Mouse (Mus musculus) layer of hippocampus, adult 9-10 months (tissue): ENCODE results near the gene Ccdc85c.

Experiments used
- DNase-seq: peaks from one replicate; pipeline ENCODE4 v3.0.0; 2022; ENCODE audit warnings: low spot score

Gene Ccdc85c

DNA sequence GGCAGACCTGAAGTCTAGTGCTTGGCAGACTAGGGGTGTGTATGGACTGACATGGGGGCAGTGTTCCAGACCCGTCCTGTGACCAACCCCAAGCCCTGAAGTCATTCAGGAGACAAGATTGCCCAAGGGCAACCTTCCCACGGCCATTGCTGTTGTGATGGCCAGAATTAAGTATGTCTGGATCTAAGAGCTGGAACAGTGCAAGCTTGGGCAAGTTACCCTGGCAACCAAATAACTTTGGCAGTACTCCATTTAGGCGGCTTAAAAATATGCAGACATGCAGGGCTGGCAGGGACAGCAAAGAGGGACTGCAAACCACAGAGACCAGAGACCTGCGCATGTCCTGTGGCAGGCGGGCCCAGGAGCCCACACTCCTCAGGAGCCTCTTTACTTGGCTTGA is 35.8 kb downstream of the Ccdc85c start:
- peak; percentile 62 for DNase-seq

DNA sequence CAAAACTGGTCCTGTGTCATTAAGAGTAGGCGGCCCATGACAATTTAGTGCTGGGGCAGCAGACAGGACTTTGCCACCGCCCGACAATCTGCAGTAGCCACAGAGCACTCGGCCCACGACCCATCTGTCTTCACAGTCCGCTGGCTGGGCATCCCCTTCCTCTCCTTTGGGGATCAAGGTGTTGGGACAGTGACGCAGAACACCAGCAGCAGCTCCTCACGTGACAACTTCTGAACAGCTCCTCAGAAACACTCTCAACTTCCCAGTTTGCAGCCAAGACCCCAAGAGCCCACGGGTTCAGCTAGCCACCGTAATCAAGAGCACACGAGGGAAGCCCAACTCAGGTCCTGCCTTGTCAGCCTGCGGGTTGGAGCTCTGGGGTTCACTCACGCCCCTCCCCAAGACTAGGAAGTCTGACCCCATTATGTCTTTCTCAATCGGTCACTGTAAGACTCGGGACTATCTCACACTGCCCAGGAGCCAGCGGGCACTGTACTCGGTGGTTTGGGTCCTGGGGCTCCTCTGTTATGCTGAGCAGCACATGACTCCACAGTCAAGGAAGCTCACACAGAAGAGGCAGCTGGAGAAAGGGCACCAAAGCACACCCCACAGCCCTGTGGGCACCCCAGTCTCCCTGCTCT is 36.7 kb downstream of the Ccdc85c start:
- DNase-seq, result no peak

DNA sequence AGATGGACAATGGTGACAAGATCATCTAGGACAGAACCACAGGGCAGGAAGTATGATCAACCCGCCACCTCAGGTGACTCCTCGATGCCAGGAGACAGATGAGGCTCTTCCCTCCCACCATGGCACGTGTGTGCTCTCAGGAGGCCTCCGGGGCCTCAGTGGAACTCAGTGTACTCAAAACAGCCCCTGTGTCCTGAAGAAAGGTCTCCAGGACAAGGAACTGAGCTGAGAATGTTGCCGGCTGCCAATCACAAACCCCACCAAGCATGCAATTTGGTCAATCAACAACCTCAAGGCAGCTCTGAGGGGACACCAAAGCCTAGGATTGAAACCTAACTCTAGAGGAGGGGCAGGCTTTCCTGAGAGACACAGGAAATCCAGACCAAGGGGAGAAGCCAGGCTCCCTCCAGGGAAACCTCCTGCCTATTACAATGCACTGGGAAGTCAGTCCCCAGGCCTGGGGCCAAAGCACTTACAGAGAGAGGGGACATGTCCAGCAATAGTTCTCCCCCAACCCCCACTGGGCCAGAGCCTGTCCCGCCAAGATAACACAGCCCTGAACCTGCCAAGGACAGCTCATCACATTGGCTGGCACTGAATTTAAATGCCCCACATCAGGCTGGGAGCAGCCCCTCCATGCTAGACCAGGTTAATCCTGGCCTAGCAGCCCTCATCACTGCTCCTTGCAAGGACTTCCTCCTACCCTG is 37.8 kb downstream of the Ccdc85c start:
- DNase-seq, result no peak

DNA sequence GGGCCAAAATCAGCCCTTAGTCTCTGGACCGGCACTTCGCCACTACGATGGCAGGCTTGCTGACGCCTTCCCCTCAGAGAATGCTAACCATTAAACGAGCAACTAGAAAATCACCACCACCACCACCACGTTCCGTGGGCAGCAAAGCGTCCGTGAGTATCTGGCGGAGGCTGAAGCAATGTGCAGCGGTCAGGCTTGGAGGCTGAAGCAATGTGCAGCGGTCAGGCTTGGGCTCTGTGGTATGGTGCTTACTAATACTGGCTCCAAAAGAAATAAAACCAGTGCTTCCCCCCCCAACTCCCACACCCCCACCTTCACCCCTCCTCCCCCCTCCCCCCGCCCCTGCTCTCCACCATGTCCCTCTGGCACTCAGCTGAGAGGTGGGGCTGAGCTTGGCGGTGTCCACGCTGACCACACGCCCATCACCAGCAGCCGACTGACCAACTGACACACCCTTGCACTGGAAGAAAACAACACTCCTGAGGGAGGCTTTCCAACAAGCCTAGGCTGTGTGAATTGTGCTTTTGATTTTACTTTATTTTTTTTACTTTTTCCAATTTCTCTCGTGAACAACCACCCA is 39.2 kb downstream of the Ccdc85c start:
- no peak for DNase-seq

DNA sequence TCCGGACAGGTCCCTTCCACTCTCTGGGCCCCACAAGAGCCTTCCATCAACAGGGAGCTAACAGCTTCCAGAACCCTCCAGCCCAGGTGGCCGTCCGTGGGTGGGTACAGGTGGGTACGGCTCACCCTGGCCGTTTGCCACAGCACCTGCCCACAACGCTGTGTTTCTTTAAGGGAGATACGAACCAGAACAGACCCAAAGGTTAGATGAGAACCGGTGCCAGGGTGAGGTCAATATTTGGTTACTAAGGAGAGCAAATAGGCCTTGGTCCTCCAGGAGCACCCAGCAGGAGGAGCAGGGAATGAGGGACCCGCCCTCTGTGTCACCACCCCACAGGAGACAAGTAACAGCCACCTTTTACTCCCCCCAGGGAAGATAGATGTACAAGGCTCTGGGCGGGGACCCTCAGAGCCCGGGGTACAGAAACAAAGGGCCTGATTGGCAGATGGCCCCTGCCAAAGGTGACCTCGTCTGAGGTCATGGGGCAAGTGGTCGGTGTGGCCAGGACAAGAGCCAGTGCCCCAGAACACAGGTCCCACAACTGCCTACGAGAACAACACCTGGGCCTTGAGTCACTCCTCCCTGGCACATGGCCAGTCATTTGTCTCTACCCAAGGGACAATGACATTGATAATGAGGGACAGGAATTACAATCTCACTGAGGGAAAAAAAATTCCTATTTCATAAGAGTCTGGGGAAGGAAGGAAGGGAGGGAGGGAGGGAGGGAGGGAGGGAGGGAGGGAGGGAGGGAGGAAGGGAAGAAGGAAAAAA is 40.2 kb downstream of the Ccdc85c start:
- DNase-seq, result no peak

DNA sequence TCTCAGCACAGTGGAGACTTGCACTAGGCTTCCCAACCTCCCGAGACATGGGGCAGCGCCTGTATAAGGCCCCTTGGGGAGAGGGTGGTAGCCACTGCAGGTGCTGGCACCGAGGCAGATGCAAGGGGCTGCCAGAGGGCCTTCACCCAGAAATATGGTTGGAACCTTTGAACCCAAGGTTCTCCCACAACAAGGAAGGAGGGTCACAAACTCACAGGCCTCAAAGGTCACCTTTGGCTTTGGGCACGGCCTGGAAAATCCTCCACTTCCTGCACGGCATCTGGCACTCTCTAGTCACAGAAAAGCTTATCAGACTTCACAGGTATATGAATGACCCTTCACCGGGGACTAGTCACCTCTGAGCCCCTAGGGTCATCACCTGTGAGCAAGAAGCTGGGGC is 41.5 kb downstream of the Ccdc85c start:
- no peak for DNase-seq

DNA sequence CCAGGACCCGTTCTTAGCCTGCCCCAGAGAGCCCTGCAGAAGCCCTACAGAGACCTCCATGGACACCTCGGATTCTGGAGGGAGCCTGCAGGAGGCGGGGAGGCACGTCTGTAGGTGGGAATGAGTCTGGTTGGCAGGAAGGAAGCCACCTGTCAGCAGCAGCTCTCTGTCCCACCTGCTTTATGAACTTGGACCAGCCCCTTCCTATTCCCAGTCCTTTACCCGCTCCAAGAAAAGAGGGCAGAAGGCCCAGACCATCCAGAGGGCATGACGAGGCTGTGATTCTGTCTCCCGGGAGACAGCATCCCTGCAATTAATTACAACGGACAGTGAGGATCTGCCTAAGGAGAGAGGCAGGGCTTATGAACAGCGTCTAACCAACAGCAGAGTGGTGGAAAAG is 43.3 kb downstream of the Ccdc85c start:
- no peak for DNase-seq

DNA sequence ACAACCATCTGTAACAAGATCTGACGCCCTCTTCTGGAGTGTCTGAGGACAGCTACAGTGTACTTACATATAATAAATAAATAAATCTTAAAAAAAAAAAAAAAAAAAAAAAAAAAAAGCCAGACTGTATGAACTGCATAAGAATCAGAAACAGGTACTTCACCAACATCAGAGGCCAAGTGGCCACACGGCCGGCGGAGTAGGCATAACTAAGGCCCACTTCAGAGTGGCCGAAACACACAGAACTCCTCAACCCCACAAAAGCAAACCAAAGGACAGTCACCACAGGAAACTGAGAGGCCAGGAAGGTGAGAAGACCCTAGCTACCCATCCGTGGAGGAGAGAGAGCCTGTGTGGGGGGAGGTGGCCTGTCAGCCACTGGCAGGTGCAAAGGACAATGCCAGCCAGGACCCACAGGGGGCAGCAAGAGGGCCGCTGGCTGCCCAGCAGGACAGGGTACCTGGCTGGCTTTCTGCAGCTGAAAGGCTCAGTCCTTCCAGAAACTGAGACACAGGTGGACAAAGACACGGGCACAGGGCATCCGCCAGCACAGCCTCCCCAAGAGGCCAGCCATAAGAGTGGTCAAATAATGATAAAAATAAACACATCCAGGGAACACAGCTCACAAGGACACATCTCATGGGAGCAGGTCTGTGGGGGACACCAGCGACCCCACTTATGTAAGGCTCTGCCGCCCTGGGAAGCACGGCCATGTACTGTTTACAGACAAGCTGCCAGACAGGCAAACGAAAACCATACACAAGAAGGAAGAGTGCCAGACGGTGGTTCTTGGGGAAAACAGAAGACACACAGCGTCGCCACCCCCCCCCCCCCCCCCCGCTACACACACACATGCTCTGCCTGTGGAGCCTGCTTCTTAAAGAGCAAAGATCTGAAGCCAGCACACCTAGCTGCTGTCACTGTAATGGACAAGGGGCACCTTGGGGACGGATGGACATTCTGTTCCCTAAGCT is 44.1 kb downstream of the Ccdc85c start:
- no peak for DNase-seq

DNA sequence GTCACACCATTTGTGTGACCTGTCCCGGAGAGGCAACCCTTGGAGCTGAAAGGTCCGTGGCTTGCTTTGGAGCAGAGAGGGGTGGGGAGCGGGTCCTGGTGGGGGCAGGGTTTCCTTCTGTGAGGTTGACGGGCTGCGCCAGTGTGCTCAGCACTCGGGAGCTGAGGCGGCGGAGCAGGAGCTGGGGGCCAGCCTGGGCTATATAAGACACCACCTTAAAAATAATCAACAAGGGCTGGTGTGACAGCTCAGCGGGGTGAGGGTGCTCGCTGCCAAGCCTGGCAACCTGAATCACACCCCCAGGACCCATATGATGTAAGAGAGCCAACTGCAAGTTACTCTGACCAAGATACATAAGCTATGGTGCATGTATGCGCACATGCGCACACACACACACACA is 45.1 kb downstream of the Ccdc85c start:
- DNase-seq, result no peak

DNA sequence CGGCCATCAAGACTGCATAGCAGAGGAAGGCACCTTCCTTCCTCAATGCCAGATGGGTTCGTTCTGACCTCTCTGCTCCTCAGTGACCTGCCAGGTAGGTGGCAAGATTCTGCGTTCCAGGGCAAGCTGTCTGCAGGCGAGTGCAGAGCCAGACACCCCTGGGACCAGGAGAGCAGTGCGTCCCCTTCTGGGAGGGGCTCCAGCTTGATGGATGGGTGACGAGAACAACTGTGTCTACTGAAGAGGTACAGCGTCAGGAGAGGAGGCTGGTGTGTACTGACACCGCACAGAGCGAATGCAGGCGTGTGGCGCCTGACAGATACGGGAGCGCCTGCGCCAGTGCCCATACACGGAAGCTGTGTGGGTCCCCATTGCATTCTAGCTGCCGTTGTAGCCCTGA is 47.7 kb downstream of the Ccdc85c start:
- DNase-seq, result no peak

DNA sequence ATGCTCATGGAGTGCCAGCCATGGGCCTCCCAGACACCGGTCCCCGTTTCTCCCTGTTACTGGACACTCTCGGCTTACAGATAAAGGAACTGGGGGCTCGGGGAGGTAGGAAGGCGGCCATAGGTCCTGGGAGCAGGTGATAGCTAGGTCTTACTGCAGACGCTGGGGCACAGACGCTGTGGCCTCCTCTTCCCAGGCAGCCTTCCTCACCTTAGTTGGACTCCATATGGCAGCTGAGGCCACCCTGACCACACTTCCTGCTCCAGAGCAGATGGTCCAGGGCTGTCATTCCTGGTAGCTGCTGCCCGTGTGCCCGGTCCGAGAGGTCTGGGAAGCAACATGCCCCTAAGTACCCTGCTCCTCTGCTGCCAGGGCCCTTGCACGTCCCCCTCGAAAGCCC is 48.3 kb downstream of the Ccdc85c start:
- no peak for DNase-seq

DNA sequence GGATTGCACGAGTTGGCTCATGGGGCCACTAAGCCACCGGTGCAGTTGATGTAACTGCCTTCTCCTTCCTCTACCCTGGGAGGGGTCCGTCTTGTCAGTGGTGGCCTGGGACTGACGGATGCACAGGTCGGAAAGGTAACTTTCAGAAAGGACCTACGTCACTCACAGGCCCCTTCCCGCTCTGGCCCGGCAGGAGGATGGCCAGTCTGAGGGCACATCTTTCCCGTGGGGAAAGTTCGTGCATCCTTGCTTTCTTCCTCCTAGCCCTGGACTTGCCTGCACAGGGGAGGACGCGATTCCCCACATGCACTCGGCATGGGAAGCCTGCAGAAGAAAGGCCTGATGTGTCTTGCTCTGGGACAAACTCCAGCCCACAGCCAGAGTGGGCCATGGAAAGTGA is 49.0 kb downstream of the Ccdc85c start:
- DNase-seq, result no peak

DNA sequence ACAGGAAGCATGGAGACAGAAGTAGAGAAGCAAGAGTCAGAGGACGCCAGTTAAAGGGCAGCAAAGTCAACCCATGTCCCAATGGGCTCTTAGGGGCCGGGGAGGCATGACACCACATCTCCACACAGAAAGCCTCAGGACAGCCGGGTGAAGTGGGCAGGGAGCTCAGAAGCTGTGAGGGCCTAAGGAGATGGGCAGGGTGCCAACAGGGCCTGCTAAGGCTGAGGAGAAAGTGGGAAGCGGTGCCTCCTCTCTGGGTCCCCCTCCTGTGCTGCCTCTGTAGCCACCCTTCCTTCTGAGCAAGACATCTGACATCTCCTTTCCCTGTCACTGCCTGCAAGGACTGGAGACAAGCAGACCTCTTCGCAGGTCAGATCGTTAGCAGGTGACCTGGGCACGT is 49.4 kb downstream of the Ccdc85c start:
- DNase-seq, result no peak

DNA sequence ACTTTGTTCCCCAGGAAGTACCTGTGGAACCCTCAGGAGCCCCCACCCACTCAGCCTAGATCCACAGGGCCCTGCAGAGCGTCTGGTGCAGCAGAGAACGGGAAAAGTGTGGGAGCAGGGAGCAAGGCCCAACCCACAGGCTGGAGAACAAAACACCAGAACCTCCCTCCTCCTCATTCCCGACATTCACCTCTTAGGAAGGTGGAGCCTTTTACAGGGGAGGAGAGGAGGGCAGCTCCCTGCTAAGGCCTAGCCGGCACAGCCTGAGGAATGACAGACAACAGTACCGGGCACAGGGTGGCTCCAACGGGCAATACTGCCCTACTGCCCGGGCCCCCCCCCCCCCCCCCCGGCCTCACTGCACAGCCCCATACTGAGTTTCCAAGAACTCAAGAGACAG is 51.9 kb downstream of the Ccdc85c start:
- DNase-seq, result no peak

DNA sequence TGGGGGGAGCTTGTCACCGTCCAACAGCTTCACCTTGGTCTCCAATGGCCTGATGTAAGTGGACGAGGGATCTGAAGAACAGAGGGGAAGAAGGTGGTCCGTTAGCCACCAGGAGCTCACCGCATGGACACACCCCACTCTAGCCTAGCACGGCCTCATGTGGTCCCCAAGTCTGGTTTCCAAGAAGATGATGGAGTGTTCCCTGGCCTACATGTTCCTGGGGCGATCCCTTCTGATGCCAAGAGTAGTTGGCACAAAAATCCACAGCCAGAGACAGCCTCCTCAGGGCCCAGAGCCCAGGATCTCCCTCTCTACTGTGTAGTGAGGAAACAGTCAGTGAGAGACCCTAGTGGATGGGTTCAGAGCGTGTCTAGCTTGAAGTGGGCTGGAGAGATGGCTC is 53.5 kb downstream of the Ccdc85c start:
- DNase-seq, result no peak

DNA sequence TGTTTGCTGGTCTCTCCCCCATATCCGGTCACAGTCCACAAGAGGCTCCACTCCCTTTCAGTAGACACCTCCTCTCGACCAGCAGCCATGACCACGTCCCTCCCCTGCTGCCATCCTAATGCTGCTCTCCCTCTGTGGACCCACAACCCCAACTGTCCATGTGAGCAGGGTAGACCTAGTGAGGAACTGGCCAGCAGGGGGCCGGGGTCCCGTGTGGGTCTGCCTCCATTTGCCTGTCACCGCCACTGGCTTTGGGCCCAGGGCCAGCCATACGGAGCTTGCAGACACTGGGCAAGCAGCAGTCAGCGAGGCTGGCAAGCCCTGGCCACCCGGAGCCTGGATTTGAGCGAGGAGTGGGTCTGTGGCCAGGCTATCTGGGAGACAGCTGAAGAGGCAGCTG is 54.0 kb downstream of the Ccdc85c start:
- no peak for DNase-seq

DNA sequence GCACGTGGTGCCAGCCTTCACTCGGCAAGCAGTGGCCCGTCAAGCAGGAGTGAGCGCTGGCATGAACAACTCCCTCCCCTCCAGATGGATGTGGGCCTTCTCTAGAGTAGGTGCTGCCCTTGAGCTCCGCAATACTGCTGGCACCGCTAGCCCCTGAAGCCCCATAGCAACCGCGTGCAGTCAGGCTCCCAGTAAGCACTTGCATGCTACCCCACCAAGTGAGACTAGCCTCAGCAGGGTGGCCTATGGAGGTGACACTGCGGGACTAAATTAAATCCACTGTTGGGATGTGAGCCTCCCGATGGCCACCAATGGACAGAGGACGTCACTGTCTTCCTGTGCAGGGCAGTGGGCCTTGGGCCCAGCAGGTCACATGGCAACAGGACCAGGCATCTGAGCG is 54.6 kb downstream of the Ccdc85c start:
- DNase-seq, result no peak

DNA sequence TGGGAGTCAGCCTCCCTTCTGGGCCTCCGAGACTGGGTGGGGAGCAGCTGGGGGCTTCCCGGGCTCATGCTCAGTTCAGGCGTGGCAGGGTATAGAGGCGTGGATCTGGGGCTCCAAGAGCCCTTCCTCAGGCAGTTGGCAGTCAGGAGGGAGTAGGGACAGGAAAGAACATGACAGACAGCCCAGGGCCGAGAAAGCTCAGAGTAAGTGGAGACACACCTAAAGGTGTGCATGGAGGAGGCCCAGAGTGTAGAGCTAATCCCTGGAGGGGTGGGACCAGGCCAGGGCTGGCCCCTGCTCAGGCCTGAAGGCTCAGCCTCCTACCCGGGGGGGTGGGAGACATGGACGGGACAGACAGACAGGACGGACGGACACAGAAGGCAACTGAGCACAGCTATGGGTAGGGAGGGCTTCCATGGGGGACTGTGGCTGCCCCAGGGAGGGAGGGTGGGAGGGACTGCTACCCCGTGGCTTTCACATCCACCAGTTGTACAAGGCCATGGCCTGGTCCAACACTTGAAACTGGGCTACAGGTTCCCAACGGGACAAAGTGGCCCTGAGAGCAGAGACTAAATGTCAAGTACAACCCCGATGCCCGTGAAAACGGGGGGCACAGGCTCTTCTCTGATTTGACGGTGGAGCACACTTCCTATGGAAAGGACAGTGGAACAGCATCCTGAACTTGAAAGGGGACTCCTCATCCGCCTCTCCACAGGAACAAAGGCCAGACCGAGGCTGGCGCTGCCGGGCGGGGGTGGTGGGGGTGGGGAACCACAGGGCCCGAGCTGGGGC is 55.2 kb downstream of the Ccdc85c start:
- DNase-seq, result no peak

DNA sequence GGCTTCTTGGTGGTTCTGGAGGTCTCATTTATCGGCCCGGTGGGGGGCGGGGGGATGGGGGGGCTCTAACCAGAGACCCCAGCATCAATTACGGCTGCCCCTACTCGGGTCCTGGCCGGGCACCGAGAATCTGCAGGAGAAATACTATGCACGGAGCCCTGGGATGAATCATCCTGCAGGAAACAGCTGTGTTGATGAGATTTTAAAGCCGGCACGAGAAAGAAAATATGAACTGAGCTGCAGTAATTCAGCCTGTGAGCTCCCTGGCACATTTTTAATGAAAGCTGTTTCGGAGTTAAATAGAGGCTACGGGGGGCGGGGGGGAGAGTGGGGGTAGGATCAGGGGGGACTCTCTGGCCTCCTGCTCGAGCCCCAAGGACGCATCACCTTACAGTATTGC is 56.1 kb downstream of the Ccdc85c start:
- no peak for DNase-seq

DNA sequence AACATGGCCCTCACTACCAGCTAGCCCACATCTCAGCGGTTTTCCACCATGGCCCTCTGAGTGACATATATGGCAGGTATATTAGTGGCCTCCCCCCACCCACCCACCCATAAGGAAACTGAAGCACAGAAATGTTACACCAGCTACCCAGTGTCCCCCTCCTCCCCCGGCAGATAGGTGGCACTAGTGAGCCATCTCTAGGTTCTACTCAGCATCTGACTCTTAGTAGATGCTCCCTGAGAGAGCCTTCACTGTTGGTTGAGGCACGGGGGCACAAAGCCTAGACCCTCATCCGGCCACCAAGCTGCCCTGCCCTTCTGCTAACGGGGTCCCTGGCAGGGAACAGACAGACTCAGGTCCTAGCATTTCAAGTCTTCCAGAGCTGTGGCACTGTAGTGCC is 57.7 kb downstream of the Ccdc85c start:
- DNase-seq, result no peak
